Mouse (Mus musculus) cerebellum, adult 9-11 months (tissue): Measurements from ENCODE around the gene Fam19a2.

ENCODE experiments used
- DNase-seq: peaks from one replicate; pipeline ENCODE4 v3.0.0; 2022

Gene Fam19a2

DNA sequence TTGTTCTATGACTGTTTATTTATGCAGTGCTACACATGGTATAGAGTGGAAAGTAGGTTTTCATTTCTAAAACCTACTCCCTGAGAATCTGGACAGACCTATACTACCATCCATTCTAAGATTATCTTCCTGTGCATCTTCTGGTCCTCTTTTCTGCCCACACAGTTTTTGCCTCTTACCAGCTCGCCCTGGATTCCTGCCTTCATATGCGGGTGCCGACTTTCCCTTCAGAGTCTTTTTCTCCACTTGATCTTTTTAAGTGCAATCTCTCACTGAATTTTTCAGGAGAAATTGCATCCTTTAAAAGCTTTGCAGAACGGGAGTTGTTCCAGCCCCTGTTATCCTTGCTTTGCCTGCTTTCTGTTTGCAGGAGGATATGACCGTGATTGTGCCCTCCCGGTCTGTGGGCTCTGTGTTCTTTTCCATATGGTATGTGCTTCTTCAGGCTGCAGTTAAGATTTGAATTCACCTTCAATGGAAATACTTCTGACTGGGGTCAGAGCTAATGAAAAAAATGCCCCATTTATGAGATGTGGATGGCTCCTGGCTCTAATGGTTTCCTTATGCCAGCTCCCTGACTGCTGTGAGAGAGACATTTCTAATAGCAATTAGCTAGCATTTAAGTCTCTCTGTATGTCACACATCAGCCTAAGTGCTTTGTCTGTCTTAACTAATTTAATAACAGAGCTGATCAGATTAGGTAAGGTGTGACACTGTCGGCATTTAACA is 308.7 kb downstream of the Fam19a2 start:
- no peak for DNase-seq

DNA sequence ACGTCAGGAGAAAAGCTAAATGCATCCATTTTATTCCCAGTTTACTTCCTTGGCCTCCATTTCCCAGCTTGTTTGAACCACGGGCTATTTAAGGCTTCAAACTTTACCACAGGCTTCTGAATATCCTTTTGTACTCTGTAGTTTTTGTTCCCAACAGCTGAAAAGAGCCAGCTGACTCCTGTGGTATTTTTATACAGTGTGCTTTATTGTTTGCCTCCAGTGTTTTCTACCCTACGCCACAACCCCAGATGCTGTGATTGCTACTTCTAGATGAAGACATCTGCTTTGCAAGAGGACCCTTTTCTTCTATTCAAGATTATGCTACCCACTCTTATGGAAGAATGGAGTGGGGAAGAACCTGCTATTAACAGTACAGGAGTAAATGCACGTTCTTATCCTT is 314.0 kb downstream of the Fam19a2 start:
- no peak for DNase-seq

DNA sequence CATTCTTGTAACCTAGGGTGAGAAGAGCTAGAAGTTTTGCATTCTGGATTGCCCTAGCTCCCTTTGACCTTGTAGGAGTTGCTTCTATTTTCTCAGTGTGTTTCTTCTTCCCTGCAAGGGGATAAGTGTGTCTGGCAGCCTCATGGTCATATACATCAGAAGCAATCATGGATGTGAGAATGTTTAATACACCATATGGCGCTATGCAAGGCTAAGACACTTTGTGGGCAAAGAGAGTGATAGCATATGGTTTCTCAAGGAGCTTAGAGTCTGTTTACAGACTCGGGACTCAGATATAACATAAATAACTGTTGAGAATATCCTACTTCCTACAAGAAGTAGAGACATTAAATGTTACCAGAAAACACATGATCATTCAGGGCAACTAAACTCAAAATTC is 315.2 kb downstream of the Fam19a2 start:
- no peak for DNase-seq

DNA sequence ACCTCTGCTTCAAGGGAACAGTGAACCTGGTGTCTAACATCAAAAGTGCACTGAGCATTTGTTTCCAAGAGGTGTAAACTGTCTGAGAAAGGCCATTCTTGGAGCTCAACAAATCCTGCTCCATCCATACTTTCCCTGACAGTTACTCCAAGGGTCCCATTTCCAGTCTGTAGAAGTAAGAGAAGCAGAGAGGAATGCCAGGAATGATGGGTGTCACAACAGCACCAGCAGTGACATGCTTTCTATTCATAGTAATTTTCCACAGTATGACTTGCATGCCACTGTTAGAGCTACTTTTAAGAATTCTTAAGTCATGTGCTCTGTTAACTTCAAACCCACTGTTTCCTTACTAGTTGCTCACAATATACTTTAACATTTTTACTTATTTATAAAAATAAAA is 331.2 kb downstream of the Fam19a2 start:
- no peak for DNase-seq

DNA sequence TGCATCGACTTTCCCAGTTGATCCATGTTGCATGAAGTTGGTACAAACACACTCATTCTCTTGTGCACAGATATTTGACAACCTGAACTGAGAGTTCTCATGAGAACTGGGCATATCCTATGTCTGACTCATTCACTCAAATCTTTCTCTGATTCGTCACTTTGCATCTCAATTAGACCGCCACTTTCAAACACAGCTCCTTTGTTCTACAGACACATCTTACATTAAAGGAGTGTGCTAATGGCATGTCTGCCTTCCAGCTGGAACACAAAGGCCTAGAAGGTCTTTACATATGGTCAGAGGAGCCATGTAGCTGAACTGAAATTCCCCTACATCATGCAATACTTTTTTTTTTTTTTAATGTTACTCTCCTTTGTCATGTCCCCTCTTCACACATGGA is 333.3 kb downstream of the Fam19a2 start:
- DNase-seq = no peak

DNA sequence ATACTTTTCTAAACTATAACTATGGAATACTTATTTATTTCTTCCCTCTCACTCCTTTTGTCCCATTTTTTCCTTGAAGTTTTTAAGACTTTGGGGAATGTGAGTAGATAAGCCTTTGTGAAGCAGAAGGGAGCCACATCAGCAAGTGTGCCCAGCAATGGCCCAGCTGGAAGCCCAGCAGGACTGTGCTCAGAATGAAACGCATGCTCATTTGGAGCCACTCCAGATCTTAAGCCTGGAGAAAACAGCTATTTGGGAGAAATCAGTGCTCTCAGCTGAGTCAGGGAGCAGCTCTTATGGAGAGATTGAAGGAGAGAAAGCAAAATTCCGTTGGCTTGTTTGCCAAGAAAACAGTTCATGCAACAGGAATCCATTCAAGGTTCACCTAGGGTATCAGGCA is 341.9 kb downstream of the Fam19a2 start:
- no peak for DNase-seq

DNA sequence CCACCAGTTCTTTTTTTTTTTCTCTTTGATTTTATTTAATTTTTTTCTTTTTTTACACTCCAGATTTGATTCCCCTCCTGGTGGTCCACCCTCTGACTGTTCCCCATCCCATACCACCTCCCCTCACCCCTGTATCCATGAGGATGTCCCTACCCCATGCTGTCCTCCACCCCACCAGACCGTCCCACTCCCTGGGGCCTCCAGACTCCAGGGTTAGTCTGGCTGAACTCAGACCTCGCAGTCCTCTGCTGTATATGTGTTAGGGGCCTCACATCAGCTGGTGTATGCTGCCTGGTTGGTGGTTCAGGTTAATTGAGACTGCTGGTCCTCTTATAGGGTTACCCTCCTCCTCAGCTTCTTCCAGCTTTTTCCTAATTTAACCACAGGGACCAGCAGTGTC is 362.9 kb downstream of the Fam19a2 start:
- DNase-seq = no peak

DNA sequence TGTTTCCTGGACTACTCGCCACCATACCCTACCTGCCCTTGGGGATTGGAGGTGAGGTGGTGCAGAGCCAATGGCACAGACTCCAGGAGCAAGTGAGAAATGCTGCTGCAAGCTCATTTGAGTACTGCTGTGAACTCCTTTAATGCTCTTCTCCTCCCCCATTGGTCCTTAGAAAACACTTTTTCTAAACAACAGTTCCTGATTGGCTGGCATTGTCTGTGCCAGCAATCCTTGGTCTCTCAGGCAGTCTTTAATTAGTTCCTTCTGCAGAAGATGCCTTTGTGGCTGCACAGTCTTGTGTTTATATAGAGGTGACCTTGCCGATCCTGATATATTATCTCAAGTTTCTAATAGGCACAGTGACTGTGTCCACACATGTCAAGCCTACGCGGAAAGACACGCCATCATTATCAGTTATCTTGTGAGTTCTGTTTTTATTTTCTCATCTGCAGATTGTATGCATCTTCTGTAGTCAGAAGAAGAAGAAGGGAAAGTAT is 365.5 kb downstream of the Fam19a2 start:
- no peak for DNase-seq

DNA sequence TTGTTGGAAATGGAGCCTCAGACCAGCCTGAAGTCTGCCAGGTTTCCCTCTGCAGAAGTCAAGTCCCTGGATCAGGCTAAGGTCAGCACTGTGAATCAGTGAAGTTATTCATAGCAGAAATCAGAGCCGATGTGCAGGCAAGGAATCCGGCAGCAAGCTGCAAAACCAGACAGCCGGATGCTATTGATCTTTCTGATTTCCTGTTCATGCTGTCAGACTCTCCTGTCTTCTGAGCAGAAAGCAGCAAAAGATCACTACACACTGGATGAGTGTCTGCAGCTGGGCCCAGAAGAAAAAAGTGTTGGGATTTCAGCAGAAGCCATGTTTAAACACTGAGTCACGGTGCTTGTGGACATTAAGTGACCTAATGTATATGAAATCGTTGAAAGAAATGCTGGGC is 368.2 kb downstream of the Fam19a2 start:
- DNase-seq = no peak

DNA sequence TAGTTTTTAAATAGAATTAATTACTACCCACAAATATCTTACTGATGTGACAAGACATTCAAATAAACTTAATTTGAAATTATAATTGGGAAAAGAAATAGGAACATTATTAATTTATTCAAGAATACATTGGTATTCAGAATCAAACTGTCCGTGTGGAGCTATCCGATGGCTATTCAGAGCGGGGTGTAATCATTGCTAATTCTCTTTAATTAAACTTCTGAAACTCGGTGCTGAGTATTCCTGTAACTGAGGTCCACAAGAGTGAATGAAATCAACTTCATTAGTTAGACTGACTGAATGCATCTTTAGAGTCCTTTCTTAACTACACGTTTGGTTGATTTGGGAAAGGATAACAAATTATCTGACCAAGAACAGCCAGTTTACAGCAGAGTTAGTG is 372.9 kb downstream of the Fam19a2 start:
- no peak for DNase-seq

DNA sequence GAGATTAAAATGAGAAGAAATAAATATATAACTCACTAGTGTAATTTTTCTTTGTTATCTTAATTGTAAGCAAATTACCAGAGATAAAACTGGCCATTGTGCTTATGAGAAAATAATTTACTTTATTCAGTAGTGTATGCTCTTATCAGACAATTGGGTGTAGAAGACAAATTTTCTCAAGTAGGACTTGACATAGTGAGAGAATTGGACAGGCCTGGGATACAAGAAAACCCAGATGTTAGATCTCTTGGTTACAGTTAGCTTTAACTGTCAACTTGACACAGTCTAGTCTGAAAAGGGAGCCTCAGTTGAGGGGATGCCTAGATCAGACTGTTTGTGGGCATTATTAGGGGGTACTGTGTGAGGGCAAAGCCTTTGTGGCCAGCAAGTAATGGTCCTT is 373.7 kb downstream of the Fam19a2 start:
- DNase-seq = no peak

DNA sequence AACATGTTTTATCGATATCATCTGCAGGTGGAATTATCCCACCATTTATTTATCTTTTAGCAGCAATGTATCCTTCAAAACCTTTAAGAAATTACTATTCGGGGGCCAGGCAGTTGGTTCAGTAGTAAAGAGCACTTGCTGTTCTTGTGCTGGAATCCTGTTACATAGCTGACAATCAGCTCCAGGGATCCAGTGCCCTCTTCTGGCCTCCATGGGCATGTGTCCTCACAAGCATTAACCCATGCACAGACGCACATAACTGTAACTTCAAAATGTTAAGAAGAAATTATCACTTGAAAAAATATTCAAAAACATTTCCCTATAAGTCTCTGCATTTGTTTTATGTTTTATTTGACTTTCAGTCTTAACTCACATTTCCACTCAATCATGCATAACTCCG is 381.8 kb downstream of the Fam19a2 start:
- DNase-seq = no peak

DNA sequence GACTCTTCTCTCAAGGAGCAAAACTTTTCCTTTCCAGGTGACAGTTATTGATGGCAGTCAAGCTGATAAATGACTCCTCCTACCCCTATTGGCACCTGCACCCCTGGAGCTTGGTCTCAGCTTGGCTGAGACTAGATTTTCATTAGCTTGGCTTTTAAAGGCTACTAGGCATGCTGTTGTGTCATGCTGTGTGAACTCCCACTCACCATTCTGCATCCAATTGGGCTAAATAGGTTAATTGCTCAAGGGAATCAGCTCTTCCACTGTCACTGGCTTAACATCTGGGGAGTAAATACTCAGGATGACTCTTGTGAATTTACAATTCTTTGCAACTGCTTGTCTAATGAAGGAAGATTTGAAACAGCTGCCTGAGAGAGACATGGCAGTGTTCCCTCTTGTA is 407.4 kb downstream of the Fam19a2 start:
- DNase-seq = no peak

DNA sequence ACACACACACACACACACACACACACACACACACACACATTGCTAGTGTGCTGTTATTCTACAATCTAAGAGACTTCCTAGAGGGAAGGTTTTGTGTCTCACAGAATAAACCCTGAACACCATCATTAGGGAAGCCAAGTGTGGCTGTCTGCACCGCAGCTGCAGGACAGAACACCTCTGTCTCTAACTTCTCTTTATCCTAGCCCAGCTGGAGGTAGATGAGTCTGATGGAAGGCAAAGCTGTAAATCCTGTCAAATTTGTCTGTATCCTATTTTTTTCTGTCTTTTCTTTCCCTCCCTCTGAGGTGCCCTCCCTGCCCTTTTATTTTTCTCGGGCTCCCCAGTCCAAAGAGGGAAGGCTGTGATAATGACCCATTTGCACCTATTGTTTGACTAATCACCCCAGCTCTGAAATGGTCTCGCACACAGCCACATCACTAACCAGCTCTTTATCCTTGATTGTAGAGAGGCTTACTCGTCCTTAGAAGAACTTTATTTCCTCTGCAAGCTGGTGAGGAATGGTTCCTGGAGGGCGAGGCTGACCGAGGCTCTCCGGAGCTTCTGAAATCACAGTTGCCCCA is 414.6 kb downstream of the Fam19a2 start:
- DNase-seq = no peak

DNA sequence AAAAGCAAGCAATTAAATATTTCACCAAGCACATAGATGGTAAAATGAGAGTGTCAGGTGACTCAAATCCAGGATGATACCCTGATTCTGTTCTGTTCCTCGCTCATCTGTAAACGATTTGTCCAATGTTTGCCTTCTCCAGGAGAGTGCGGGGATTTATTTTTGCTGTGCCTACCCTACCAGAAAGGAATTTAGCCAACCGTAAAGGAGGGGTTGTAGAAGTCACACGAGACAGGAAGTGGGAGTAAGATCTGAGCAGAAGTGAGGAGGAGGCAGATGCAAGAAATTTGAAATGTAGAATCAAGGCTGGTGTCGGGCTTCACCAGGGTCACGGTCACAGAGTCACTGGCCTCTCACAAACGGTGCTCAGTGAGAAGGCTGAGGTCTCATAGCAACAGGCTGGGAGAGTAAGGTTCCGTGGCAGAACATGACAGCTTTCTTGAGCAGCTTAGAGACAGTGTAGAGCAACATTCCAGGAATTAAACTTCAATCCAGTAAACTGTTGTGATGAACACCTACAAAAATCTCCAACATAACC is 419.0 kb downstream of the Fam19a2 start:
- DNase-seq = no peak

DNA sequence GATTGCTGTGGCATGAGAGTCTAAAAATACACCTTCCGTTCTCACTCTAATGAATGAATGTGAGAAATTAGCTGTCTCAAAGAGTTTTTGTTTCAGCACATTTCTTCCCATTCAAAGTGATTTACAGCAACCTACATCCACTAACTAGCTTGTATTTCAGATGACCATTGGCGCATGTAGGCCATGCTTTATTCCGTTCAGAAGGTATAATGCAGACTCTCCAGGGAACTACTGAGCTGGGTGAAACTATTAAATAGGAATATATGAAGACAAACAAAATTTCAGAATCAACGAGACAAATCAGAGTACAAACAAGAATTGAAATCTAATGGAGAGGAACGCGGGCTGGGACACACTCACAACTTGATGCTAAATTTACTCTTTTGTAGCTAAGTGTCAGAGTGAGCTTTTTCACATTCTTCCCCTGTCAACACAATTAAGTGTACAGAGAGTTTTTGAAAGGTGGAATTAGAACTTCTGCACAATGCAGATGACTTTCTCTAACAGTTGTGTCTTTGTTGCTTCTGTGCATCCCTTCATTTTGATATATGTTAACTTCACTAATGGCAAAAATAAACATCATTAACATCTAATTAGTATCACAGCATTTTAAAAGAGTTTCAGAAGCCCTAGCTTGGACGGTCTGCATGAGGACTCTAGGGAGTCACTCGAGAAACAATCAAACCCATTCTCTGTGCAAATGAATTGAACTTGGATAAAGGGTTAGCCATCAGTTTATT is 428.6 kb downstream of the Fam19a2 start:
- no peak for DNase-seq

DNA sequence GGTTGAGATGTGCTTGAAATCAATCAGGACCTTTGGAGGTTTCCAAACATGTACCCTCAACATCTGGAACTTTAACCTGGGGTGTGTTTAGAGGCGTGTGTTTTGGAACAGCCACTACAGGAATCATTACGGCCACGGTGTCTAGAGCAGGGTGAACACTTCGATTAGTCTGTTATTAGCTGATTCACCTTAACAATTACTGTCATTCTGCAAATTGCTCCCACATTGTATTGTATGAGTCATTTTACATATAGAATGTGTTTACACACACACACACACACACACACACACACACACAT is 429.1 kb downstream of the Fam19a2 start:
- no peak for DNase-seq

DNA sequence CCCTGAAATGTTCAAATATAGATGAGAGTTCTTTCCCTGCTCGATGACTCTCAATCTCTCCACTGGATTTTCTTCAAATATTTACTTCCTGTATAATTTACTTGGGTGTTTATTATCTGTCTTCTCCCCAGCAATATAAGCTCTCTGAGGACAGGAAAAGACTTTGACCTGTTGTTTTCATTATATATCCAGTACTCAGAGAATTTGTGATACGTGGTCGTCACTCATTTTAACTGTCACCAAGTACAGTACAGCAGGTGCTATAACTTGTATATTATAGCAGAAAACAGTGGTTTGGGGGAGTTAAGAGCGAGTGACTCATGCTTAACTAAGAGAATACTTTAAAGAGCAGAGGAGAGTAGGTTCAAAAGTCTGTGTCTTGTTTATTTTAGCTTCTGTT is 438.8 kb downstream of the Fam19a2 start:
- DNase-seq = no peak

DNA sequence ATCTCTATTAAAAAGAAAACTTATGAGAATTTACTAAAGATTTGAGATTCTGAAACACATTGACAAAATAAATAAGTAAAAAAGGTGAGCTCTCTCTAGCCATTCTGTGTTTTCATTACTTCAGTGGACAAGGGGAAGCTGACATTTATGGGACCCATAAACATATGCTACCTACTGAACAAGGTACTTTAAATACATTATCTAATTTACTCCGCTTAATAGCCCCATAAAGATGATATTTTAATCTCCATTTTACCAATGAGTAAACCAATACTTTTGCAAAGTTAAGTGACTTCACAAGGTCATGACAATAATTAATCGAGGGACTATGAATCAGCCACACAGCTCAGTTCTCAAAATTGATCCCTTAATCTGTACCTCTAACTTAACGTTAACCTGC is 443.2 kb downstream of the Fam19a2 start:
- no peak for DNase-seq

DNA sequence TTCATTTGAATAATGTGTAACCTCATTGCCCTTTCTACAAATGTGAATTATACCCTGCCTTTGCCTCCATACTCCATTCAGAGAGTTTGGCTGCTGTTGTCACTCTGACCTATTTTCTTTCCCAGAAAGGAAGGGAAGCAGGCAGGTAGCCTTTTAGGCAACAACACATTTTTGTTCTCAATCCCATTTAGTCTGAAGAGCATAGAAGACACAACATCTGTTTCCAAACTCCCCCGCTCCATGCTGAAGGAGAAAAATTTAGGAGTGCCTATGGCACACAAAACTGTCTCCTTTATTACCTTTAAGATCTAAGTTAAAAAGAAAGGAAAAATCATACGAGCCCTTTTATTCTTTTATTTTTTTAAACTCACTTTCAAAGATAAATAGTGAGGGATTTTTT is 446.9 kb downstream of the Fam19a2 start:
- no peak for DNase-seq

DNA sequence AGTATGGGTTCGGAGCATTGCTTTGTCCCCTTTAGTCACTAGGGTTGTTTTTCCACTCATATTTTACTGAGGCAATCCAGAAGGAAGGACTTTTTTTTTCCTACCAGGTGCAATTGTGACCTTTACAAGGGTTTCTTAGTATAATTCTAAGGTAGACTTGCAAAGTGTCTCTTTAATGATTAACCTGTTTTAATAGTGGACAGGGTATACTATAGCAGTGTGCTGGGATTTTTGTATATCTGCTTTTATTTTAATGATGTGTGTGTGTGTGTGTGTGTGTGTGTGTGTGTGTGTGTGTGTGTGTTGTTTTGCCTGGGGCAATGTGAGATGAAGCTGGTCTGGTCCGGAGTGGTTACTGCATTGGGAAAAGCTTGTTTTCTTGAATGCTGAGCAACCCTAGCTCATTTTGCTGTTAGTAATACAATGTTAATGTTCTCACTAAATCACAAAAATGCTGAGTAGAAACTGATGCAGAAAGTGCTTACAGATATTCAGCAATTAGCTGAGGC is 458.2 kb downstream of the Fam19a2 start:
- DNase-seq = no peak

DNA sequence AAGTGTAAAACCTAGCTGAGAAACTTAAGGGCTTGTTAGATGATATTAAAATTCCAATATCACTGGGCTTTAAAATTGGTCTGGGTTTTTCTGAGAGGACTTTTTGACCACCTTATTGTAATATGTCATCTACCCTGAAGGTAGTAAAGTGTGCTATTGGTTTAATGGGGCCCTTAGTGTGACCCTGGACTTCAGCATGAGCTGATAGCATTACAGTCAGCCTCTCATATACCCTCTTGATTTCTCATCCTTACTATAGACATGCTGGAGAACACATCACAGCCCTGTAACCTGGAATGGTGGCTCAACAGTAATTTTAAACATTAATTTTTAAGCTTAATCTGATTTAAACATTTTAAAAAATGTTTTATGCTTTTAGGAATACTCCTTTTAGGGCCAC is 459.8 kb downstream of the Fam19a2 start:
- DNase-seq = no peak

DNA sequence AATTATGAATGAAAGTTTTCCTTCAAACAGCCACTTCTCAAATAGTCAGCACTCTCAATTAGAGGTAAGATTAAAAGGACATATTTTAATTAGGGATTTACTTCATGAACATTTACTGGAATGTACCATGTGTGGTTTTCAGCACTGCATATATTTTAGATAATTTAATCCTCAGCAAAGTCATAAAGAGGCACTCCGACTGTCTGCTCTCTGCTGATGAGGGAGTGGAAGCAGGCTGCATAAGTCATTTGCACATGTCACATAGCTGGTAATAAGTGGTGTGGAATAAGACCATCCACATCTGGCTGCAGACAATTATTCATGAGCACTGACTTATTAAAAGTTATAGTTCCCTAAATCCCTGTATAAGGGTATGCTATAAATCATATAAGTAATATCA is 484.5 kb downstream of the Fam19a2 start:
- DNase-seq = no peak

DNA sequence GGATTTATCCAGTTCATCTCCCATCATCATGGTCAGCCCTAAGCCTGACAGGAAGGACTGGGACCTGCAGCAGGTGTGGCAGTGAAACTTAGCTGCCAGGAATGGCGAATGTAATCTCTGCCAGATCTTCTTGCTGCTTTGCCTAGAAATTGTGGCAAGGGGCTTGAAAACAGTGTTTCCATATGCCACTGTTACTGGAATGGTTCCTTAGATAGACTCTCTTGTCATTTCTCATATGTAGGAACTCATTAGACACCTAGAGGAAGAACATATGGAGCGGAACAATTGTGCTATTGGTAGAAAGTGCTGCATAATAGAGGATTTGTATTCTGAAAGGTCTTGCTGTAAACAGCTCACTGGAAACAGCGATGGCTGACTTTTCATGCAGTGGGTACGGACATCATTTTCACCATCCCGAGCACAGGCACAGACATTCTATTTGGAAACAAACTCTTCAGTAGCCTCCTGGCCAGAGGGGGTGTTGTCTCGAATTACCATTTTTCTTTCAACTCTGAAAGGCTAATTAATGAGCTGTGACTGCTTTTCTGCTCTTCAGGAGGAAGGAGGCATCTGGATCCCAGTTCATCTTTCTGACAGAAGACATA is 488.0 kb downstream of the Fam19a2 start:
- DNase-seq = no peak
